Mouse (Mus musculus): ENCODE measurements around the gene Krtap13.
"Not testable (repeated sequence)": the region's sequence is repeated elsewhere in the genome, so short reads cannot be mapped to it uniquely, and the experiment has no call there.

Krtap13 gene

DNA sequence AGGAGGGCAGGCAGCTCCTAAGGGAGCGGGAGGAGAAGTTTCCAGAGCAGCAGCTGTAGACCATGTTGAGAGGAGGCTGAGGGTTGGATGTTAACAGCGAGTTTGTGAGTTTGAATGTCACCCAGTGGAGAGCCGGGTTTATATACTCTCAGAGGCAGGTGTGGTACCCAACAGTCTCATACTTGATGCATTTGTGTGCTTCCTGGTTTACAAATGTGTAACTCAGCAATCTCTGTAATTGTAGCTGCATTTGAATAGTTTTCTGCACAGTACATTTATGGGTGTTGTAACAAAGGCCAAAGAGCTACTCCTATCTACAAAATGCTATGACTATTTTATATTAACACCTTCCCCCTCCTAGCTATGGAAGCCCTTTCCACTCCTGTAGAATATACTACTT is at the start of gene Krtap13:
Gene Krtap13, minus strand, starts transcription at position 101 of the 400 bp plus-strand sequence.
- DNase-seq (ENCODE audit: low spot score in 2 of 2): not testable (repeated sequence)

DNA sequence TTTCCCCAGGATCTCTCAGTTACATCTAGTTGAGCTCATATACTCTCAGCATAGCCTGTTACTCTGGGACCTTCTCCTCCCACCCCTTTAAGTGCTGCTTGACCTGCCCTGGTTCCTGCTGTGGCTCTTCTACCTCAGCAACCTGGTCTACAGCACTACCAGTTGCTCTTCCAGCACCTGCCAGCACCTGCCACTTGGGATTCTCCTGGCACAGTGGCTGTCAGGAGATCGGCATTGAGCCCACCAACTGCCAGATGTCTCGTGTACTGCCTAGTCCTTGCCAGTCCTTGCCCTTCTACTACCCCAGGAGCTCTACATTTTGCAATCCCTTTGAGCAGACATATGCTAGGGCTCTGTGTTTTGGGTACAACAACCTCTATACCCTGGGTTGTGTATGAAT is 35.4 kb upstream of the Krtap13 start:
- DNase-seq (ENCODE audit: low spot score in 2 of 2): no peak

GRCm38 (mm10) chr16:88777596-88777995 is 26.2 kb upstream of the Krtap13 start, which contains the start of gene Gm5965:
TSS of gene Gm5965 (plus strand) at chr16:88777896.
- DNase-seq (ENCODE audit: low spot score in 2 of 2): no peak

DNA sequence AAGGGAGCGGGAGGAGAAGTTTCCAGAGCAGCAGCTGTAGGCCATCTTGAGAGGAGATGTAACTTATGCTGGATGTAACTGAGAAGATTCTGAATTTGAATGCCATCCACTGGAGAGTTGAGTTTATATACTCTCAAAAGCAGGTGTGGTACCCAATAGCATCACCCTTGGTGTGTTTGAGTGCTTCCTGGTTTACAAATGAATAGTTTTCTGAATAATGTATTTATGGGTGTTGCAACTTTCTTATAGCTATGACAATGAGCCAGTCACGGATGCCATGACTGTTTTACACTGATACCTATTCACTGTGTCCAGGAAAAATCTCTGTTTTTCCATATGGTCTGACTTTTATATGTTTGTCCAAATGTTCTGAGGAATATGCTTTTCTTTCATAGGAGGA is 22.7 kb upstream of the Krtap13 start, which contains the start of gene 2310057N15Rik:
Gene 2310057N15Rik, minus strand, starts transcription at position 101 of the 400 bp plus-strand sequence.
- no peak for DNase-seq (ENCODE audit: low spot score in 2 of 2)

DNA sequence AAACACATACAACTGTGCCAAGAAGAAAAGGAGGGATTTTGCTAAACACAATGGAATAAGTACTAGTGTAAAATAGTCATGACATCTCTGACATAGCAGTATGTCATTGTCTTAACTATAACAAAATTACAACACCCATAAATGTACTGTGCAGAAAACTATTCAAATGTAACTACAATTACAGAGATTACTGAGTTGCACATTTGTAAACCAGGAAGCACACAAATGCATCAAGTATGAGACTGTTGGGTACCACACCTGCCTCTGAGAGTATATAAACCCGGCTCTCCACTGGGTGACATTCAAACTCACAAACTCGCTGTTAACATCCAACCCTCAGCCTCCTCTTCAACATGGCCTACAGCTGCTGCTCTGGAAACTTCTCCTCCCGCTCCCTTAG is 7.1 kb upstream of the Krtap13 start, which contains the start of gene 2310034C09Rik:
Gene 2310034C09Rik, plus strand, starts transcription at position 301 of the 400 bp plus-strand sequence.
- not testable (repeated sequence) for DNase-seq (ENCODE audit: low spot score in 2 of 2)

DNA sequence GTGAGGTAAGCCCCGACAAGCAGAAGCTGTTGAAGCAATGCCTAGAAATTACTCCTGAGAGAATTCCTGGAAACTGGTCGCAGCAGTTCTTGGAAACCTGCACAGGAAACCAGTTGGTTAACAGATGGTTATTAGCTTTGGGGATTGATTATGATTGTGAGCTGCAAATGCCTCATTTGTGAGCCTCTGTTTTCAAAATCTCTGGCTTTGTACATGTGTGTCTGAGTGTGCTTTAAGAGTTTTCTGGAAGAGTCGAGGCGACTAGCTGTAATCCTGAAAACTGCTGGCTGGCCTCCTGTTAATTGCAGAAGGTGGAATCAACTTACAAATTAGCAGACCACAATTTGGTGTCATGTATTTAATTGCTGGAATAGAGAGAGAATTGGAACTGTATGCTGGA is 3.5 kb downstream of the Krtap13 start:
- no peak for DNase-seq (ENCODE audit: low spot score in 2 of 2)

DNA sequence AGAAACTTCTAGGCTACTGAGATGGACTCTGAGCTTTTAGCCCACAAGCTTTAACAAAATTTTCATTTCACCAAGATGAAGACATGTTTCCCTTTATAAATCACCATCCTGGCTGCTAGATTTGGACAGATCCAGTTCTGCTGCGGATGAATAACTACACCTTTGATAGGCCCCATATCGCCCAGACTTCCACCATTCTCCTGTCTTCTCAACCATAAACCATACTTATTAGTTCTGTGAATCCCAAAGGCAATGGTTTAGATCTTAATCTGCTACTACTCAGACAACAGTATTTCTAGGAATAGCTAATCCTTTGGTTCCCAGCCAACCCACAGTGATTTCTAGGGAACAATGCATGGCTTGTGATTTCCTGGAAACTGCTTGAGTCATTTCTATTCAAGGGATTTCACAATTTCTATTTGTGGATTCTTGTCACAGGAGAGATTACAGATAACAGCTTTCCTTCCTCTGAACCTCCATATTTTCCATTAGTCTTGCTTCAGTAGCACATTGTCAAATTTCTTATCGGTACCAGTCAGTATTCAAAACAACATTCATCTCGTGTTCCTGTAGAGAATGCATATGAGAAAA is 6.6 kb downstream of the Krtap13 start:
- no peak for DNase-seq (ENCODE audit: low spot score in 2 of 2)

GRCm38 (mm10) chr16:88735391-88735790 is 16.0 kb downstream of the Krtap13 start:
- DNase-seq (ENCODE audit: low spot score in 2 of 2): no peak

GRCm38 (mm10) chr16:88728812-88729275 is 22.6 kb downstream of the Krtap13 start, which contains the start of gene Krtap13-1:
TSS of gene Krtap13-1 (plus strand) at chr16:88728862.
- DNase-seq (ENCODE audit: low spot score in 2 of 2): no peak

DNA sequence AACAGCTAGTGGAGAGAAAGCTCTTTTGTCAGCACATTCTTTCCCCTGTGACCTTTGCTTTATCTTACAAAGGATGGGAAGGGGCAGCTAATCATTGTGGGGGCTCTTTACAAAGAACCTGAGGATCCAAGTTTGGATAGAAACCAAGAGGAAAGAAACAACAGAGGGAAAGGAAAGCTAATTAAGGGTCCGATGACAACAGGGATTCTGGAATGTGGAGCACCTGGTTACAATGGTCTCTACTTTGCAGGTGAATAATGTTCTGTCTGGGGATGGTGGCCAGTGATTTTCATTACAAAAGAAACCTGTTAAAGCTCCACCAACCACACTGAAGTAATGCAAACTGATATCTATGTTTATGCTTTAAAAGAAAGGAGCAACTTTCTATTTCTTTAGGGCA is 31.4 kb downstream of the Krtap13 start:
- no peak for DNase-seq (ENCODE audit: low spot score in 2 of 2)

GRCm38 (mm10) chr16:88716549-88716948 is 34.9 kb downstream of the Krtap13 start:
- no peak for DNase-seq (ENCODE audit: low spot score in 2 of 2)

DNA sequence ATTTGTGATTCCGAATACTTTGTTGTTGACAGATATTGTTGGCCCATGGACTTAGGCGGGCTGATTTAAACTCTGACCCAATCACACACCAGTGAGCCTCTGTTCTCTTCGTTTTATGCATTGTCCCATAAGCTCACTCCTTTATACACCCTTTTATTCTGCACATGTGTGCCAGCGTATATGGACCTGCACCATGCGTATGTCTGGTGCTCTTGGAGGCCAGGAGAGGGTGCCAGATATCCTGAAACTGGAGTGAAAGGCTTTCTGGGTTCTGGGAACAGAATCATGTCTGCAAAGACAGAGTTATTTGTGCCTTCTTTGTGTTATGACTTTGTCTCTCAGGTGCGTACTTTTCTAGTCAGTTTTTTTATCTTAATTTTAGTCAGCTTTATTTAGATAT is 40.2 kb downstream of the Krtap13 start:
- DNase-seq (ENCODE audit: low spot score in 2 of 2): no peak

DNA sequence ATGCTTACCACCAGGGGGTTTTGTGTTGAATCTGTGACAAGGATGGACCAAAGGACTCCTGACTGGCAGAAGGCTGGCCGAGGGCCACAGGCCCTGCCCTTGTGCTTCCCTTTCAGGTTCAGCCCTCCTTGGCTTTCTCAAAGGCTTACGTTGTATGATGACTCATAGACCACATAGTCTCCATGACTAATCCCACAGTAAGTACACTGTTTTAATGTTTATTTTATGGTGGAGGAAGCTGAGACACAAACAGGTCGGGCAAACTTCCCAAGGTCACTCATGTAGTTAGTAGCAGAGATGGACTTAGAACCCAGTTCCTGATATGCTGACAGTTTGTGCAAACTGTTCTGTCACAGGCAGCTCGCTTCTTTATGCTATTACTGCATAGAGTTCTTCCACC is 40.7 kb downstream of the Krtap13 start:
- DNase-seq (ENCODE audit: low spot score in 2 of 2): no peak

DNA sequence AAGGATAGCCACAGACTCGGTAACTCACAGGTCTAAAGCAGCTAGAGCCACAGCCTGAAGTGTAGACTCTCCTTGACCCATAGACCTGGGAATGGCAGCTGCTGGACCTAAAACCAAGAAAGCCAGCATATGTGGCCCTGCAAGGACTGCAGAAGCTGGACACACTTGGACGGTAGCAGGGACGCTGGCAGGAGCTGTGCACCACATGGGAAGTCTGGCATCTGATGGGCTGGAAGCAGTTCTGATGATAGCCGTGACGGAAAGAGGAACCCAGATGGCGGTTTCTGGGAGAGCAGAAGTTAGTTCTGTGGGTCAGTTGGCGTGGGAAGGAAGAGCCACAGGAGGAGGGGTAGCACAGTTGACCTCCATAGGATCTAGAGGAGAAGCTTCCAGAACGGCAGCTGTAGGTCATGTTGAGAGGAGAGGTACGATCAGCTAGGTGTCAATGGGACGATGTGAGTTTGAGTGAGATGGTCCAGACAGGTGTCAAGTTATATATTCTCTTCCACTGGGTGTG is 43.9 kb downstream of the Krtap13 start, which contains the start of gene 2310061N02Rik:
Gene 2310061N02Rik, minus strand, starts transcription at position 467 of the 517 bp plus-strand sequence.
- no peak for DNase-seq (ENCODE audit: low spot score in 2 of 2)

- no peak for DNase-seq (ENCODE audit: low spot score in 2 of 2)
Observed at GRCm38 (mm10) chr16:88701072-88701864, 50.2 kb downstream of the Krtap13 start.

All from frontal cortex, postnatal 14 days (tissue).